ENCODE assay signal across 18 mouse cellular contexts in the genomic region with DNA sequence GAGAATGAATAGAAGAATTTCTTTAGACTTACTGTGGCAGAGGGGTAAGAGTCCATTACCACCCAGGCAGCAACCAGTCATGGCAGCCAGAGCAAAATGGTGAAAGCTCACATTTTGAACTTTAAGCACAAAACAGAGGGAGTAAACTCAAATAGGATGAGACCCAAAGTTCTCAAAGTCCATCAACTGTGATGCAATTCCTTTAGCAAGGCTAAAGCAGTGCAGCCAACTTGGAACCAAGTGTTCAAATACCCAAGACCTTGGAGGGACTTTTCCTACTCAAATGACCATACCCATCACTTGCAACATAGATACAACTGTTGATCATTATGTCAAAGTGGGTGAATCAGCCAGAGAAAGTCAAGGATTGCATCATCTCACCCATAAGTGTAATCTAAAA.
"Had no signal": no experiment of that assay in that cellular context is flagged by ENCODE, and none has a peak within 500 bp of the region (broad histone marks: within the 10 kb centered on the region; RNA-seq: fewer than 3 reads in every experiment).

No protein-coding gene starts in this region.

- H3K4me1 ChIP-seq: midbrain, embryonic 10.5 days; midbrain, embryonic 12.5 days; neural tube, embryonic 13.5 days; neural tube, embryonic 15.5 days had no signal

- H3K27ac ChIP-seq: midbrain, embryonic 10.5 days; midbrain, embryonic 12.5 days; neural tube, embryonic 13.5 days; neural tube, embryonic 15.5 days had no signal

- H3K27me3 ChIP-seq: midbrain, embryonic 12.5 days; neural tube, embryonic 13.5 days; neural tube, embryonic 15.5 days had no signal

- H3K4me2 ChIP-seq: lung, embryonic 14.5 days; midbrain, embryonic 12.5 days; neural tube, embryonic 13.5 days; neural tube, embryonic 15.5 days had no signal

- H3K9me3 ChIP-seq: midbrain, embryonic 10.5 days; midbrain, embryonic 12.5 days; neural tube, embryonic 13.5 days; neural tube, embryonic 15.5 days had no signal

- DNase-seq: lung, embryonic 14.5 days; lung, postnatal 10 days; lung, postnatal 4 days; midbrain, embryonic 14.5 days; retina, postnatal 1 day; right cerebral cortex, adult 18-20 months; right cerebral cortex, postnatal 25 days; right cerebral cortex, postnatal 4 days; spleen, adult 18-20 months; thymus, adult 2 months; thymus, postnatal 25 days; thymus, postnatal 4 days had no signal

- H3K4me3 ChIP-seq: midbrain, embryonic 10.5 days; midbrain, embryonic 12.5 days; myocyte; neural tube, embryonic 13.5 days; neural tube, embryonic 15.5 days had no signal

- ATAC-seq: midbrain, embryonic 16.5 days had no signal

- H3K36me3 ChIP-seq: midbrain, embryonic 10.5 days; midbrain, embryonic 12.5 days; neural tube, embryonic 13.5 days; neural tube, embryonic 15.5 days had no signal

- H3K9ac ChIP-seq: lung, embryonic 14.5 days; midbrain, embryonic 12.5 days; neural tube, embryonic 13.5 days; neural tube, embryonic 15.5 days had no signal
